Mouse (Mus musculus): ENCODE results near the gene Ppp2r5a. TPM values are rescaled to one million over a fixed set of nuclear protein-coding genes. Genes with fewer than 3 reads are reported as not detected.

Ppp2r5a gene
- 208 TPM for polyA plus RNA-seq (2015; fragmentation: Illumina TruSeq; extraction: RNeasy Lipid Tissue Mini Kit (QIAGEN cat#74804); ENCODE audit: insufficient read depth, low replicate concordance)

DNA sequence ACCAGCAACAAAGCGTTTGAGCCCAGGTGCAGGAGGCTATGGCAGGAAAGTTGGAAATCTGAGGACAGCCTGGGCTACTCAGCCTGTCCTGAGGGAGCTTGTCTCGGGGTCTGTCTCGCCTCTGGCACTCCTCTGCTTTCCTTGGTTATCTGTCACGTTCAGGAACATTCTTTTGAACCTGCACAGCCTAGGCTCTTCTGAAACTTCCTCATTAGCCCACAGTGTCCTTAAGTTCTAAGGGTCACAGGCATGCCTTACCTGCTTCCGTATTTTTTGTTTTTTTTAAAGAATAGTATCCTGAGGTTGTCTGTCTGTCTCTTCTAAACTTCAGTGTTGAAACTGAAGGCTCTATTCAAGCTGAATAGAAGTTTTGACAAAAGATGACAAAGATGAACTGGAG lies at the start of gene Ppp2r5a:
Gene Ppp2r5a (minus strand): TSS at position 199 of the 400 bp plus-strand sequence.

GRCm38 (mm10) chr1:191325726-191326232 lies 77.3 kb downstream of the Ppp2r5a start, which contains the start of gene Tmem206:
TSS of gene Tmem206 (plus strand) at chr1:191325912.

GRCm38 (mm10) chr1:191317591-191318196 lies 85.4 kb downstream of the Ppp2r5a start, which contains the start of gene Nenf:
TSS of gene Nenf (minus strand) at chr1:191318194.

Other genes starting within 250 kb of the Ppp2r5a start
- gene Fam71a, start 238.5 kb downstream of the Ppp2r5a start, polyA plus RNA-seq (2015; fragmentation: Illumina TruSeq; extraction: RNeasy Lipid Tissue Mini Kit (QIAGEN cat#74804); ENCODE audit: insufficient read depth, low replicate concordance), result not detected
- 4.9 TPM for gene Atf3, start 185.2 kb downstream of the Ppp2r5a start, polyA plus RNA-seq (2015; fragmentation: Illumina TruSeq; extraction: RNeasy Lipid Tissue Mini Kit (QIAGEN cat#74804); ENCODE audit: insufficient read depth, low replicate concordance)
- 11.9 TPM for gene Nenf, start 85.1 kb downstream of the Ppp2r5a start, polyA plus RNA-seq (2015; fragmentation: Illumina TruSeq; extraction: RNeasy Lipid Tissue Mini Kit (QIAGEN cat#74804); ENCODE audit: insufficient read depth, low replicate concordance)
- gene Tmem206, start 77.4 kb downstream of the Ppp2r5a start, polyA plus RNA-seq (2015; fragmentation: Illumina TruSeq; extraction: RNeasy Lipid Tissue Mini Kit (QIAGEN cat#74804); ENCODE audit: insufficient read depth, low replicate concordance), result 21.7 TPM
- gene Dtl, start 172.3 kb upstream of the Ppp2r5a start, polyA plus RNA-seq (2015; fragmentation: Illumina TruSeq; extraction: RNeasy Lipid Tissue Mini Kit (QIAGEN cat#74804); ENCODE audit: insufficient read depth, low replicate concordance), result 8.5 TPM
- 47.1 TPM for gene Ints7, start 172.4 kb upstream of the Ppp2r5a start, polyA plus RNA-seq (2015; fragmentation: Illumina TruSeq; extraction: RNeasy Lipid Tissue Mini Kit (QIAGEN cat#74804); ENCODE audit: insufficient read depth, low replicate concordance)

Measured in spleen, adult 10 weeks (tissue).